Mouse (Mus musculus) forebrain, postnatal 0 days (tissue): ENCODE results near the gene Arl9. TPM values are rescaled to one million over a fixed set of nuclear protein-coding genes. Genes with fewer than 3 reads are reported as not detected.

Source experiments
- ATAC-seq: fragments of 200-750 bp; cut with Nextera tagmentation; 2 replicates; pipeline ENCODE4 v1.8.0; 2017; ENCODE audit warnings: mild to moderate bottlenecking, moderate library complexity
- DNase-seq: peaks from one replicate; pipeline ENCODE4 v3.0.0-alpha.2; 2015
- H3K27ac ChIP-seq: fragments of 300-500 bp; sonication (generic); 2 replicates; pipeline ENCODE4 v1.5.1; 2014; ENCODE audit warnings: low read depth, mild to moderate bottlenecking, antibody characterized with exemption, low read length, moderate library complexity, mixed read lengths
- H3K27me3 ChIP-seq: fragments of 300-500 bp; sonication (generic); 2 replicates; pipeline ENCODE4 v1.6.1; 2014; ENCODE audit warnings: mild to moderate bottlenecking, low read length, mixed read lengths; ENCODE audit not compliant: insufficient read depth
- H3K36me3 ChIP-seq: fragments of 300-500 bp; sonication (generic); 2 replicates; pipeline ENCODE4 v1.6.1; 2014; ENCODE audit warnings: mild to moderate bottlenecking, moderate library complexity; ENCODE audit not compliant: insufficient read depth
- H3K4me1 ChIP-seq: fragments of 300-500 bp; sonication (generic); 2 replicates; pipeline ENCODE4 v1.6.1; 2014; ENCODE audit warnings: antibody characterized with exemption; ENCODE audit not compliant: insufficient read depth
- H3K4me2 ChIP-seq: fragments of 300-500 bp; sonication (generic); 2 replicates; pipeline ENCODE4 v1.6.1; 2014; ENCODE audit warnings: low read depth, mild to moderate bottlenecking, moderate library complexity
- H3K4me3 ChIP-seq: fragments of 300-500 bp; sonication (generic); 2 replicates; pipeline ENCODE4 v1.5.1; 2014; ENCODE audit warnings: low read depth, low read length, mixed read lengths
- H3K9ac ChIP-seq: fragments of 300-500 bp; sonication (generic); 2 replicates; pipeline ENCODE4 v1.6.1; 2014; ENCODE audit warnings: mild to moderate bottlenecking
- H3K9me3 ChIP-seq: fragments of 300-500 bp; sonication (generic); 2 replicates; pipeline ENCODE4 v1.6.1; 2016; ENCODE audit warnings: low read length
- CTCF ChIP-seq: sonication (generic); IDR thresholded peaks from 2 replicates; pipeline ENCODE4 v1.5.1; 2016; ENCODE audit warnings: antibody characterized with exemption, control low read depth, low read depth
- WGBS: fragments of 180-500 bp; shearing (Covaris S2); extraction: QIAGEN DNeasy Blood & Tissue Kit; methylation state at CpG from one replicate; pipeline ENCODE4 v1.1.7; 2014; 5-methylcytosine and 5-hydroxymethylcytosine counted together
- polyA plus RNA-seq: library from polyadenylated mRNA; unstranded; fragments of >200 nt; fragmentation: Nextera tagmentation; extraction: Ambion mirVana; gene quantifications from 2 replicates; pipeline ENCODE4 v1.2.1, GENCODE M21; 2015
- total RNA-seq: library from RNA; depleted of rRNA; stranded (reverse); fragments of >200 nt; gene quantifications from 2 replicates; pipeline ENCODE4 v1.2.3, GENCODE M21; 2014; rRNA removed

Gene Arl9
- total and polyA plus RNA-seq, 2 experiments from 2014 or later: not detected

DNA sequence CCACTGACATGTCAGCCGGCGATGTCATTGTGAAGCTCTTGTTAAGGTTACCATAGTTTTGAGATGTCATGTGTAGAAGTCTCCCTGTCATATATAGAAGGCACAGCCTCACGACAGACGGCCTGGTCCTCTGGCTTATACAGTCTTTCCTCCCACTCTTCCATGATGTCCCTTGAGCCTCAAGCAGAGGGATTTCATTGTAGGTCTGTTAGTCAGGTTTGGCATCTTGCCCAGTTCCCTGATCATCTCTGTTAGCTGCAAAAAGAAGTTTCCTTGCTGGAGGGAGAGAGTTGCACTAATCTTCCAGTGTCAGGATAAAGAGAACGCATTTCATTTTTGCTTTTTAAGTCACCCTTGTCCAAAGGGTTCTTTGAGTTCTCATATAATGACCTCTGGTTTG is 48.8 kb downstream of the Arl9 start:
- no peak for ATAC-seq
- H3K27ac ChIP-seq: no peak overlapping the region
- WGBS: 85% methylated on average over 5 of the region's 5 CpGs

DNA sequence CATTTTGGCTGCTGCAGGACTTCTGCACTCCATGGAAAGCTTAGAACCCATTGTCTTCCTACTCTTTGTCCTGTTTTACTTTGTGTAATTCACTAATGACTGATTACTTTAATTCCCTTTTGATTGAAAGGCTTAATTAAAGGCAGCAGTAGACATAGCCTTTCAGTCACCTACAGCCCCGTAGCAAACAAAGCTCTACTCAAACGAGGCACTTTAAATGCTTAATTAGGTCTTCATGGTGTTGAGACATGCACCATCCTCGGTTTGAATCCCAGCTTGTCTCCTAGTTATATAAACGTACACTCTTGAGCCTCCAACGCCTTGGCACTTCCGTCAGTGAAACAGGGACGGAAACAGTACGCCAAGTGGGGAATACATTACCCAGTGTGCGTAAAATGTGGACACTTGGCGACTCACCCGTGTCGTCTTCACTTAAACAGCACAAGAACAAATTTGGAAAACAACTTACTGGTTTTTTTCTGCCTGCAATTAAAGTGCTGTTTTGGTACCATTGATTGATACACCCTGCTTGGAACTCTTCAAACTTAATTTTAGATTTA is 53.1 kb downstream of the Arl9 start:
- Histone ChIP-seq H3K36me3 (no peaks in the 10 kb centered on the region), H3K4me1 (no peaks in the 10 kb centered on the region), H3K27ac (no peak overlapping the region), H3K4me2 (no peak overlapping the region), H3K27me3 (no peaks in the 10 kb centered on the region), H3K9ac (no peak overlapping the region), H3K9me3 (no peaks in the 10 kb centered on the region), H3K4me3 (no peak overlapping the region)
- ATAC-seq: no peak
- WGBS: 11% methylated on average over 12 of the region's 12 CpGs
- TF ChIP-seq CTCF: no peak
- DNase-seq: no peak

More for the DNA sequence above, 48.8 kb downstream of the Arl9 start:
- Histone ChIP-seq H3K4me2 (no peak overlapping the region), H3K9ac (no peak overlapping the region), H3K4me3 (no peak overlapping the region), H3K9me3 (no peaks in the 10 kb centered on the region), H3K27me3 (no peaks in the 10 kb centered on the region), H3K36me3 (no peaks in the 10 kb centered on the region), H3K4me1 (no peaks in the 10 kb centered on the region)
- no peak for DNase-seq
- TF ChIP-seq CTCF: no peak

Other genes with a start within 250 kb of the Arl9 start
- 16.1 and 18.8 TPM in 2 replicates for gene Aasdh, start 98.5 kb upstream of the Arl9 start, total RNA-seq
- gene Aasdh, start 98.5 kb upstream of the Arl9 start, polyA plus RNA-seq: 6.7 and 13.3 TPM in 2 replicates
- gene Paics, start 52.7 kb upstream of the Arl9 start, total RNA-seq: 142 and 150 TPM in 2 replicates
- gene Paics, start 52.7 kb upstream of the Arl9 start, polyA plus RNA-seq: 147 and 152 TPM in 2 replicates
- gene Ppat, start 52.5 kb upstream of the Arl9 start, total RNA-seq: 15.3 and 16.1 TPM in 2 replicates
- gene Ppat, start 52.5 kb upstream of the Arl9 start, polyA plus RNA-seq: 10.5 and 11.2 TPM in 2 replicates
- 79.6 and 92.1 TPM in 2 replicates for gene Srp72, start 29.4 kb upstream of the Arl9 start, total RNA-seq
- 71.1 and 79.7 TPM in 2 replicates for gene Srp72, start 29.4 kb upstream of the Arl9 start, polyA plus RNA-seq
- 0.77 and 0.86 TPM in 2 replicates for gene Thegl, start 12.0 kb downstream of the Arl9 start, total RNA-seq
- gene Thegl, start 12.0 kb downstream of the Arl9 start, polyA plus RNA-seq: 1.5 and 1.6 TPM in 2 replicates
- 26.1 and 28.1 TPM in 2 replicates for gene Hopx, start 111.1 kb downstream of the Arl9 start, total RNA-seq
- 2.7 and 2.8 TPM in 2 replicates for gene Hopx, start 111.1 kb downstream of the Arl9 start, polyA plus RNA-seq
- not detected in 2 replicates for gene Spink2, start 207.4 kb downstream of the Arl9 start, total RNA-seq
- 0.88 and 2.0 TPM in 2 replicates for gene Spink2, start 207.4 kb downstream of the Arl9 start, polyA plus RNA-seq